In genomic region chr2:141013443-141014165, GRCm38 (mm10) we compare ENCODE assay signal across 8 mouse cellular contexts.
A peak's percentile ranks its signal among the peaks of the same experiment; 100 is the strongest.
DNase-seq lines count a peak whose midpoint lies in the region; ATAC-seq lines count a peak whose summit lies in the region.

No protein-coding gene starts in this region.

- peak; percentile 6 for DNase-seq in ovary, adult 18-20 months (ENCODE audit: low spot score)
- DNase-seq in ovary, postnatal 10 days (ENCODE audit: low spot score) = no peak
- peak; percentile 70 for DNase-seq in cerebellum, postnatal 10 days
- DNase-seq in mesoderm, embryonic 11.5 days (ENCODE audit: low read depth, low spot score) = peak; percentile 66
- DNase-seq in natural killer cell, adult 2 months (ENCODE audit: low spot score in 2 of 2) = no peak
- no peak for DNase-seq in frontal cortex, postnatal 36 days (ENCODE audit: low spot score in 2 of 2)
- no peak for DNase-seq in c-Kit-positive CD71-positive TER-119-positive erythroid progenitor cells, embryonic 14.5 days (ENCODE audit: low spot score)

- H3K36me3 ChIP-seq in heart, embryonic 15.5 days = no peaks in the 10 kb centered on the region

- no peak overlapping the region for H3K4me3 ChIP-seq in heart, embryonic 15.5 days

- peak; percentile 70 for ATAC-seq in heart, embryonic 15.5 days (replicated peaks; ENCODE audit: insufficient number of reproducible peaks, insufficient read depth, low FRiP score, low read depth)

- H3K27me3 ChIP-seq in heart, embryonic 15.5 days = no peaks in the 10 kb centered on the region

- no peak overlapping the region for H3K27ac ChIP-seq in heart, embryonic 15.5 days

- WGBS in heart, embryonic 15.5 days = 40% methylated on average over 8 of the region's 8 CpGs

- no peak overlapping the region for H3K4me2 ChIP-seq in heart, embryonic 15.5 days

- no peak overlapping the region for H3K9ac ChIP-seq in heart, embryonic 15.5 days

- no peaks in the 10 kb centered on the region for H3K9me3 ChIP-seq in heart, embryonic 15.5 days (replicated peaks)

- peaks cover 12% of the 10 kb centered on the region; the same call in 1 of the 2 replicates for H3K4me1 ChIP-seq in heart, embryonic 15.5 days (replicated peaks)

Comparison
In these comparisons a context has a peak if more than half of its experiments do, and no peak if none do; other contexts are left out.
1. DNase-seq: peak in ovary, adult 18-20 months (single experiment), cerebellum, postnatal 10 days (2 of 2) and mesoderm, embryonic 11.5 days (single experiment); none in ovary, postnatal 10 days (single experiment), natural killer cell, adult 2 months (0 of 2), frontal cortex, postnatal 36 days (0 of 2) and c-Kit-positive CD71-positive TER-119-positive erythroid progenitor cells, embryonic 14.5 days (single experiment).